Mouse (Mus musculus) forebrain, embryonic 10.5 days (tissue): ENCODE measurements around the gene Man1a. TPM values are rescaled to one million over a fixed set of nuclear protein-coding genes. Genes with fewer than 3 reads are reported as not detected.

ENCODE experiments used
- DNase-seq: peaks from one replicate; pipeline ENCODE4 v3.0.0-alpha.2; 2017; ENCODE audit warnings: low spot score; ENCODE audit errors: extremely low spot score
- H3K27ac ChIP-seq: fragments of 300-500 bp; sonication (generic); 2 replicates; pipeline ENCODE4 v1.5.1; 2016; ENCODE audit warnings: mild to moderate bottlenecking
- H3K27me3 ChIP-seq: fragments of 300-500 bp; sonication (generic); 2 replicates; pipeline ENCODE4 v1.6.1; 2016; ENCODE audit warnings: mild to moderate bottlenecking; ENCODE audit not compliant: poor library complexity, severe bottlenecking
- H3K36me3 ChIP-seq: fragments of 300-500 bp; sonication (generic); replicated peaks from 2 replicates; pipeline ENCODE4 v1.6.1; 2016; ENCODE audit warnings: mild to moderate bottlenecking, moderate library complexity
- H3K4me1 ChIP-seq: fragments of 300-500 bp; sonication (generic); 2 replicates; pipeline ENCODE4 v1.6.1; 2016
- H3K4me3 ChIP-seq: fragments of 300-500 bp; sonication (generic); 2 replicates; pipeline ENCODE4 v1.5.1; 2016; ENCODE audit warnings: mild to moderate bottlenecking, moderate library complexity
- H3K9me3 ChIP-seq: fragments of 300-500 bp; sonication (generic); 2 replicates; pipeline ENCODE4 v1.6.1; 2016; ENCODE audit warnings: mild to moderate bottlenecking, moderate library complexity
- WGBS: fragments of 180-500 bp; shearing (Covaris S2); methylation state at CpG from one replicate; pipeline ENCODE4 v1.1.7; 2016; 5-methylcytosine and 5-hydroxymethylcytosine counted together
- polyA plus RNA-seq: library from polyadenylated mRNA; unstranded; fragments of >200 nt; fragmentation: Nextera tagmentation; extraction: Ambion mirVana; gene quantifications from 2 replicates; pipeline ENCODE4 v1.2.1, GENCODE M21; 2016

The Man1a gene
- polyA plus RNA-seq, 1 experiment from 2014 or later, result 0.74 TPM

DNA sequence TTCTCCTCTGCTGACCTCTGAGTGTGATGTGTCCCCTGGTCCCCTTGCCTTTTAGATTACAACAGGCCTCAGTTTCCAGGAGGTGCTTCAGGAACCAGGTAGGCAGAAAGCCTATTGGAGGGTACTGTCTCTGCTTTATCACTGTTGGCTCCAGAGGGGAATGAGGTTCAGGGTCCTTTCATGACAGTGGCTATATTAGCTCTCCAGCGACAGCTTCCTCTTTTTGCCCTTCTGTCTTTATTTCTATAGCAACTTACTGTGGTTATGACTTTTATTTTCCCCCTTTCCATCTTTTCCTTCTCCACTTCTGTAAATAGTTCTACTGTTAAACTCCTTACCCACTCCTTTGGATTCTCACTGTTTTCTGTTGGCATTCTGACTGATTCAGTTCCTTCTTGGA lies 216.5 kb downstream of the Man1a start:
- no peaks in the 10 kb centered on the region for H3K36me3 ChIP-seq
- WGBS, result 68% methylated on average over 1 of the region's 1 CpGs
- no peaks in the 10 kb centered on the region for H3K9me3 ChIP-seq
- DNase-seq, result no peak
- H3K4me1 ChIP-seq, result no peaks in the 10 kb centered on the region
- H3K4me3 ChIP-seq, result no peak overlapping the region
- no peaks in the 10 kb centered on the region for H3K27me3 ChIP-seq
- no peak overlapping the region for H3K27ac ChIP-seq

DNA sequence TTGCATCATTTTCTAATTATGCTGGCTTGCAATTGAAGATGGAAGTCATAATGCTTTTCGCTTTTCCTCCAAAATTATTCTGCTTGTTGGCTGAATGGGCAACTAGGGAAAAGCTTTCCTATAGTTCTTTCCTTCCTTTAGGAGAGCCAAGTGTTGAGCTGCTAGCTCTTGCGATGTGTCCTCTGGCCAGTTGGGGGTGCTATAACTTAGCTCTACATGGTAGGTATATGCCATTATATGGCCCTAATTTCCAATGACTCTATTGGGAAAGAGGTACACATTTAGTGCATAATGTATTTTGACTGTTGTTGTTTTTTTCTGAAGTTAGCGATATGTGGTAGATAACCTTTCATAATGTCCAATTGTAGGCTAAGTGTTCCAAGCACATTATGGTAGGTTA lies 217.2 kb downstream of the Man1a start:
- no peaks in the 10 kb centered on the region for H3K27me3 ChIP-seq
- no peaks in the 10 kb centered on the region for H3K9me3 ChIP-seq
- H3K27ac ChIP-seq, result no peak overlapping the region
- DNase-seq, result no peak
- no peaks in the 10 kb centered on the region for H3K36me3 ChIP-seq
- H3K4me3 ChIP-seq, result no peak overlapping the region
- H3K4me1 ChIP-seq, result no peaks in the 10 kb centered on the region
- WGBS, result 82% methylated on average over 3 of the region's 3 CpGs
